Mouse (Mus musculus): Measurements from ENCODE around the gene Sema4b.

The Sema4b gene

GRCm38 (mm10) chr7:80197941-80198778 is 11.5 kb downstream of the Sema4b start:
- peak; percentile 73 for DNase-seq (ENCODE audit: low spot score)

GRCm38 (mm10) chr7:80198863-80199262 is 12.2 kb downstream of the Sema4b start:
- no peak for DNase-seq (ENCODE audit: low spot score)

- no peak for DNase-seq (ENCODE audit: low spot score)
These were observed 12.6 kb downstream of the Sema4b start for GRCm38 (mm10) chr7:80199286-80199685.

DNA sequence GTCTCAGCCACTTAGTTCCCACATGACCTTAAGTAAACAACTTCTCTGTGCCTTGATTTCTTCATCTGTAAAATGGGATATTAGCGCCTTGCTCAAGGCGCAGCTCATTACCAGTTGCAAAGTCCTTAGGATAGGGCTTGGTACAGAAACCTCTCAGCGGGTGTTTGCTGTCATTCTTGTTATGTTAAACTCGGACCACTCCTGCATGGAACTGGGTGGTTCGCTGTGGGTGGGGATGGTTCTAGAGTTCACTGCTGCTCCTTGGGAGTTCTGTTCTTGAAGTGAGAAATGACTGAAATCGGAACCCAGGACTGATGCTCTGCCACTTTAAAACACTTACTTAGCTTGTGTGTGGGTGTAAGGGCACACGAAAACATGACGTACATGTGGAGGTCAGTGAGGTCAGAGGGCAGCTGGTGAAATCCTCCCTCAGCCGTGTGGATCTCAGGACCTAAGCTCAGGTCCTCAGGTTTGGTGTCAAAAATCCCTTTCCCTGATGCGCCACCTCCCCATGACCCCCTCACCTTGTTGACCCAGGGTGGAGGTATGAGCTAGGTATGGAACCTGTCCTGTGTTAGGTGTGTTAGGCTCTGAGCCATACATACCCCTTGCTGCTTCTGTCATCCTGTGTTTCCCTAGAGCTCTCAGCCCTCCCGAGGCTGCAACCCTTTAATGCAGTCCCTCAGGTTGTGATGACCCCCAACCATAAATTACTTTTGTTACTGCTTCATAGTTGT is 13.4 kb downstream of the Sema4b start:
- DNase-seq (ENCODE audit: low spot score) = no peak

- no peak for DNase-seq (ENCODE audit: low spot score)
These were observed 13.9 kb downstream of the Sema4b start for GRCm38 (mm10) chr7:80200588-80200945.

DNA sequence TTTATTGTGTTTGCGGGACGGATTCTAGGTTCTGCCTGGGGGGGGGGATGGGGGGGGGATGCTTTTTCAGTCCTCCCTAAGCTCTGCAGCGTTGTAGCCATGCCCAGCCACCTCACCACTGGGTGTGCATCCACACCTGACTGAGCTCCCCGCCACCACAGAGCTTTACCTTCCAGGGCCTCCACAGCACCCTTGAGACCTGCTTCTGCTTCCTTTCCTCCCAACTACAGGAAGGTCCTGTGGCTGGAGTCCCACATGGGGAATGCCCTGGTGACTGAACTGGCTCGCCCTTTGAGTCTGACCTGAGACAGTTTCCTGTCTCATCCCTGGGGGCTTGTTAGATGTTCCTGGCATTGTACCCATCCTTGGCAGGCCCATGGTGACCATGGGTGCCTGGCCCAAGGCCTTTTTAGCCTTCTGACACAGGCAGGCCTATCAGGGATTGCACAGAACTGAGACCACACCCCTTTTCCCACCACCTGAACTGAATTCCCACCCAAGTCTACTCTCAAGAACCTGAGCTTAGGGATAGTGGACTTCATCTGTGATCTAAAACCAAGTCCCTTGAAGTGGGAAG is 14.4 kb downstream of the Sema4b start:
- no peak for DNase-seq (ENCODE audit: low spot score)

DNA sequence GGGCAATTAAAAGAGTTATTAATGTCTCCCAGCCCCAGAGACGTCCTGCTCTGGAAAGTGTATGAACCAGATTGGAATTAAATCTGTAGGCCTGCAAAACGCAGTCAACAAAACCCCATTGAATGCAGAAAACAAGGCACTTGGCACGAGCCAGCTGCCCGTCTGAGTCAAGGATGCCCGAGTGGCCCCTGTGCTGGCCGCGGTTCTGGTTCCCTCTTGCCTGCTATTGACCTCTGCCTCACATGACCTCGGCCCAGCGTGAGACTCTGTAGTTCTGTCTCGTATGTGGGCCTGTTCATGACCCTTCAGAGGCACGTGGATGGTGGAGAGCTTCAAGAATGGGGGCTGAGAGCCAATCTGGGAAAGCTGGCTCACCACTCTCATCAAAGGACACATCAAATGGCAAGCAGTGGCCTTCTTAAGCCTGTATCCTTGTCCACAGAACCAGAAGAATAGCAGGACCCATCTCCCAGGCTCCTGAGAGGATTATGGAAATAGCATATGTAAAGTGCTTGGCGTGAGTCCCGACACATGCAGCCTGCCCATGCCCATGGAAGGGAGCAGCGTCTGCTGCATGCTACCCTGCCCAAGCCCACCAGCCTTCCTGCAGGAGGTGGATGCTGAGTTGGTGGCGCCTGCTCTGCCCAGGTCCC is 15.4 kb downstream of the Sema4b start:
- no peak for DNase-seq (ENCODE audit: low spot score)

GRCm38 (mm10) chr7:80202961-80203360 is 16.3 kb downstream of the Sema4b start:
- DNase-seq (ENCODE audit: low spot score) = no peak

DNA sequence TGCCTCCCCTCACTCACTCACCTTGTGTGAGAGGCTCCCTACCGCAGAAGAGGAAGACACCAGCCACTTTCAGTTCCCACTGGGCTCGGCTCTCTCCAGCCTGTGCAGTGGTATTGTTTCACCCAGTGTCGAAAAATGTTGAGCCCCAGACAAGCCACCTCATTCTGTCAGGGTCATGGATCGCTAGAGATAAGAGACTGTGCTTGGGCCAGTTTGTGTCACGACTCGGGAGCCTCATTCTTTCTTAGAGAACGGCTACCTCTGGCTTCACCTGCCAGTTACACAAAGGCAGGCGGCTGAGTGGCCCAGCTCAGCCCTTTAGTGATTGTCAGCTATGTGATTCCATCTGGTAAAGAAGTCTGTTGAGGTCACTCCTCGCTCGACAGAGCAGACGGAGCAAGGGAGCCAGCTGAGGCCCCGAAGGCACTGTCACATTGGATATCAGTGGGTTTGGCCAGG is 17.0 kb downstream of the Sema4b start:
- DNase-seq (ENCODE audit: low spot score) = no peak

DNA sequence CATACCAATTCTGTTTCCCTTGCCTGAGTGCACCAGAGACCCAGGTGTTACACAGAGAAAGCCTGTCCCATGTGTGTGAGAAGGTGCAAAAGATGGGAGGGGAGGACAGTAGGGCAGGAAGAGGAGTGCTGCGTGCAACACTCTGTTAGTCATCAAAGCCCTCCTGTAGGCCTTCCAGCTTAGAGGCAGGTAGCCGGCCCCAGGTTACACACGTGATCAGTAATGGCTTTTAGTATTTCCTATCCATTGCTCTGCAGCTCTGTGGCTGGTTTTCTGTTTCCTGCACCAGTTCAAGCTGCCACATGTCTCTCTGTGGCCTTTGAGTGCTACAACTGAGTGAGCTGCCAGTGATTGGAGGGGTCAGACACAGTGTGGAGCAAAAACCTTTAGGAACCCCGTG is 17.7 kb downstream of the Sema4b start:
- no peak for DNase-seq (ENCODE audit: low spot score)

DNA sequence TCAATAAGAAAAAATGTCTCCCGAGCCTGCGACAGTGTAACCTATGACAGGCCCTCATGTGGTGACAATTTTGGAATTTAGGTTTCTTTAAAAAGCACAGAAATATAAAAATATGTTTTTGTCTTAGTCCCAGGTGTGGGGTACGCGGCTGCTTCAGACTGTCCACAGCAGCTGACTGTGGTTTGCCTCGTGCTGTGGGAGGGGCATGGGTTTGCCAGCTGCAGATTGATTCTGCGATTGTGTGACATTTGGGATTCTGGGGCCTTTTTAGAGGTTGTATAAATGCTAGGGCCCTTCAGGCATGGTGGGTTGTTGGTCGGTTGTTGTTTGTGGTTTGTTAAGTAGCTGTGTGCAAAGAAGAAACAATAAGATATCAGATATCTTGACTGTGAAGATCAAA is 18.3 kb downstream of the Sema4b start:
- no peak for DNase-seq (ENCODE audit: low spot score)

GRCm38 (mm10) chr7:80205705-80206589 is 19.3 kb downstream of the Sema4b start:
- DNase-seq (ENCODE audit: low spot score) = no peak

DNA sequence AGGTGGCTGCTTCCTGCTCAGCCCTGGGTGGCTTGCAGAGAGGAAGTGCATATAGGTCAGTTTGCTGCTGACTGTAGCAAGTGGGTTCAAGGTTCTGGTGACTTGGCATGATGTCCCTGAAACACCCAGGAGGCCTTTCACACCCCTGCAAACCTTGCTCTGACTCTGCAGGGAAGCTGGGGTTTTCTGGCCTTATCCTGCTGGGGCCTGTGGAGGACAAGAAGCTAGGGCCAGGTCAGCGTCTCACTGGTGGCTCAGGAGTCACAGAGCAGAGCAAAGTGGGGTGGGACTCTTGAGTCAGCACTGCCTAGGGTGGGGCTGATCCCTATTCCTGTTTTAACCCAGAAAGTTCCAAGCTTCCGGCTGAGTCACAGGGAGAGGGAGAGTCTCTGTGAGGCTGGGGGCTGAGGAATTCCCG is 20.7 kb downstream of the Sema4b start:
- no peak for DNase-seq (ENCODE audit: low spot score)

DNA sequence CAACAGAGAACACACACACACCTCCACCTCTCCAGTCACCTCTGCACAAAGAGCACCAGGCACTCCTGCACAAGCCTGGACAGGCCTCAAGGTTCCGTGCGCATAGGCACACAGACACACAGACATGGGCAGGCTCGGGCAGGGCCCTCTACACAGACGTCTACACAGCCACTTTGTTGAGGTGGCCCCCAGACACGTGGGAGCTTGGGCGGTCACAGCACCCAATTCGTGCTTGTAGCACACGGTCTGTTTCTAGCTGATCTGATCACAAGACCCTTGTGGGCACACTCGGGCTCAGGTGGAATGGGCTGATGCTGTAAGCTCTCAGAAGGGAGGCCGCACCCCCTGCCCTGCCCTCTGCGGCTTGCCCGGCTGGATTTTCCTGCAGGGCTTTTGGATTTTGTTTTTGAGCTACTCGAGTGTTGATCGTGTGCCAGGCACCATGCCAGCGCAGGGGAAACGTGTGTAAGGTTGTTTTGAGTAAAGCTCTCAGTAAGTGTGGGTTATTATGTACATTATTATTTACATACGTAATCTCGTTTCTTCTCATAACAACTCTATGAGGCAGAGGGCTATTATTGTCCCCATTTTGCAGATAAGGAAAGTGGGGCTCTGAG is 21.5 kb downstream of the Sema4b start:
- DNase-seq (ENCODE audit: low spot score) = no peak

GRCm38 (mm10) chr7:80208738-80209430 is 22.2 kb downstream of the Sema4b start:
- no peak for DNase-seq (ENCODE audit: low spot score)

DNA sequence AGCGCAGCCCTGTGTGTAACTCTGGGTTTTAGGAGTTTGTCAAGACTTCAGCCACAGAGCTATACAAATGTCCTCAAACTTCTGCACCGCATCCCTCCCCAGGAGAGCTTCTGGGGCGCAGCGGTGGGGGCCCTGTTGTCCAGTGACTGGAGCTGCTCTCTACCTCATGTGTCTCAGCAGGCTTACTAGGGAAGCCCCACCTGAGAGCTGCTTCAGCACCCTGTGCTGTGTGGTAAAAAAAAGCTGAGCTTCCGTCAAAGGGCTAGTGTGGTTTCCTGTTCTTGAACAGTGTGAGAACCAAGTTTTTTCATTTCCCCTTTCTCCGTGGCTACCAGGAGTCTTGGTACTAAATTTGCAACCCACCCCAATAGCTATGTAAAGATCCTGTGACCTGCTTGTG is 23.0 kb downstream of the Sema4b start:
- DNase-seq (ENCODE audit: low spot score) = no peak

GRCm38 (mm10) chr7:80210982-80211381 is 24.3 kb downstream of the Sema4b start:
- DNase-seq (ENCODE audit: low spot score) = no peak

DNA sequence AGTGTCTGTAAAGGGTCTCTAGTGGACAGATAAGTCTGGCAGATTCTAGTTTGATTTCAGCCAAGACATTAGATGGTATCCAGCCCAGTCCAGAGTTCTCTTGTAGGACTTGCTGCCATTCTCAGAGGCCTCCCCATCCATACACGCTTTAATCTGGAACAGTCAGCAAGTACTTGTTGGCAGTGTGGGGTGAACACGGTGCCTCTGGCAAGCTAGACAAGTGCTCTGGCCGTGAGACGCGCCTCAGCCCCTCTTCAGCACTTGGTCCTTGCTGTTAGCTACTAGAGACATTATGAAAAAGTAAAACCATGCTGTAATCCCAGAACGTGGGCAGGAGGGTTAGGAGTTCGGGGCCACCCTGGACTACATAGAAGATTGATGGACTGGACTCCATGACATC is 27.0 kb downstream of the Sema4b start:
- DNase-seq (ENCODE audit: low spot score) = no peak

- DNase-seq (ENCODE audit: low spot score) = no peak
These were observed 27.8 kb downstream of the Sema4b start for GRCm38 (mm10) chr7:80214459-80214858.

GRCm38 (mm10) chr7:80215398-80215797 is 28.8 kb downstream of the Sema4b start:
- peak; percentile 83 for DNase-seq (ENCODE audit: low spot score)

Measured in layer of hippocampus, adult 11-12 months (tissue).